Mouse (Mus musculus): Measurements from ENCODE around the gene Tmem117.

Tmem117 gene

GRCm38 (mm10) chr15:95138709-95139409 is 509.8 kb downstream of the Tmem117 start:
- no peak for DNase-seq (ENCODE audit: low read depth, low spot score)

GRCm38 (mm10) chr15:95144131-95144530 is 515.1 kb downstream of the Tmem117 start:
- no peak for DNase-seq (ENCODE audit: low read depth, low spot score)

GRCm38 (mm10) chr15:95145118-95145517 is 516.1 kb downstream of the Tmem117 start:
- no peak for DNase-seq (ENCODE audit: low read depth, low spot score)
